Mouse (Mus musculus) liver, embryonic 14.5 days (tissue): ENCODE results near the gene Gsc2.

Source experiments
- CTCF ChIP-seq: IDR thresholded peaks from 2 replicates; pipeline ENCODE4 v1.5.1; 2016; ENCODE audit warnings: antibody characterized with exemption, low read depth, control low read depth
- EP300 ChIP-seq: IDR thresholded peaks from 2 replicates; pipeline ENCODE4 v1.6.1; 2016; ENCODE audit warnings: antibody characterized with exemption, low read depth

- TF ChIP-seq CTCF (no peak), EP300 (no peak)
Measured at GRCm38 (mm10) chr16:17936776-17937175, 21.9 kb upstream of the Gsc2 start.
